Mouse (Mus musculus) embryonic fibroblast, embryonic 13.5 days (primary cell): ENCODE measurements around the gene Naa11. TPM values are rescaled to one million over a fixed set of nuclear protein-coding genes. Genes with fewer than 3 reads are reported as not detected.

ENCODE experiments used
- H3K27ac ChIP-seq: 2 replicates; pipeline ENCODE4 v1.5.1; 2012; ENCODE audit warnings: low read length, control low read depth, inconsistent platforms; ENCODE audit not compliant: insufficient read depth
- H3K4me1 ChIP-seq: 2 replicates; pipeline ENCODE4 v1.6.1; 2011; ENCODE audit warnings: low read length; ENCODE audit not compliant: control insufficient read depth, insufficient read depth
- H3K4me3 ChIP-seq: 2 replicates; pipeline ENCODE4 v1.5.1; 2011; ENCODE audit warnings: mild to moderate bottlenecking, control low read depth, low read length; ENCODE audit not compliant: insufficient read depth
- CTCF ChIP-seq: IDR thresholded peaks from 2 replicates; pipeline ENCODE4 v1.5.1; 2011; ENCODE audit warnings: mild to moderate bottlenecking, control low read depth, low read length, moderate library complexity, borderline replicate concordance; ENCODE audit not compliant: insufficient read depth
- POLR2A ChIP-seq: IDR thresholded peaks from 2 replicates; pipeline ENCODE4 v1.6.1; 2011; ENCODE audit warnings: low read depth, mild to moderate bottlenecking, control low read depth, low read length, moderate library complexity
- polyA plus RNA-seq: library from polyadenylated mRNA; stranded (reverse); fragments of >200 nt; gene quantifications from 2 replicates; pipeline ENCODE4 v1.2.4, GENCODE M21; 2011; ENCODE audit warnings: low read depth; ENCODE audit not compliant: missing spikeins, insufficient read length

Gene Naa11
- polyA plus RNA-seq, 1 experiment, result not detected

- peaks cover 4% of the 10 kb centered on the region; the same call in 1 of the 2 replicates for H3K4me1 ChIP-seq
- no peak overlapping the region for H3K4me3 ChIP-seq
- TF ChIP-seq POLR2A, result no peak
- TF ChIP-seq CTCF, result no peak
- H3K27ac ChIP-seq, result no peak overlapping the region
Observed at GRCm38 (mm10) chr5:97348760-97349159, 43.4 kb downstream of the Naa11 start.

- TF ChIP-seq POLR2A (no peak), CTCF (no peak)
- Histone ChIP-seq H3K27ac (no peak overlapping the region), H3K4me3 (no peak overlapping the region), H3K4me1 (peaks cover 4% of the 10 kb centered on the region; the same call in 1 of the 2 replicates)
Observed at GRCm38 (mm10) chr5:97348310-97348709, 43.9 kb downstream of the Naa11 start.

GRCm38 (mm10) chr5:97345732-97346253 is 46.4 kb downstream of the Naa11 start:
- no peak for TF ChIP-seq CTCF
- TF ChIP-seq POLR2A, result no peak
- Histone ChIP-seq H3K4me3 (no peak overlapping the region), H3K27ac (no peak overlapping the region), H3K4me1 (peaks cover 4% of the 10 kb centered on the region; the same call in 1 of the 2 replicates)

DNA sequence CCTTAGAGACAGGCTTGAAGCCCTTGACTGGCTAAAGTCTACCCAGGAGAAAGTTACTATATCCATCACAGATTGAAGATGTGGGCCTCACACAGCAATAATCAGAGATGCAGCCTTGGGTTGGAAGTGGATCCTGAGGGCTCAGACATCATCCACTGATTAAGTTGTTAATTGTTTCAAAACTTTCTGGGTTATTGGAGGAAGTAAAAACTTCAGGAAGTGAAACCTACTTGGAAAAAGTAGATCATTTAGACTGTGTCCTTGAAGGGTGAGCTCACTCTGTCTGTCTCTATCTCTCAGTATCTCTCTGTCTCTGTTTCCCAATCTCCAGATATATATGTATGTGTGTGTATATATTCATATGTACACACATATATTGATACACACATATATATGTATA is 47.0 kb downstream of the Naa11 start:
- Histone ChIP-seq H3K27ac (no peak overlapping the region), H3K4me1 (peaks cover 4% of the 10 kb centered on the region; the same call in 1 of the 2 replicates), H3K4me3 (no peak overlapping the region)
- TF ChIP-seq CTCF (no peak), POLR2A (no peak)

GRCm38 (mm10) chr5:97344144-97344543 is 48.0 kb downstream of the Naa11 start:
- no peak for TF ChIP-seq CTCF
- H3K4me3 ChIP-seq, result no peak overlapping the region
- H3K4me1 ChIP-seq, result peaks cover 4% of the 10 kb centered on the region; the same call in 1 of the 2 replicates
- H3K27ac ChIP-seq, result no peak overlapping the region

GRCm38 (mm10) chr5:97334794-97335193 is 57.4 kb downstream of the Naa11 start:
- Histone ChIP-seq H3K4me1 (no peaks in the 10 kb centered on the region), H3K4me3 (no peak overlapping the region), H3K27ac (no peak overlapping the region)
- no peak for TF ChIP-seq CTCF
- no peak for TF ChIP-seq POLR2A

Other genes starting within 250 kb of the Naa11 start
- gene Gk2, start 64.6 kb upstream of the Naa11 start, polyA plus RNA-seq, result not detected in 2 replicates